Mouse (Mus musculus): ENCODE measurements around the gene Nadk. TPM values are rescaled to one million over a fixed set of nuclear protein-coding genes. Genes with fewer than 3 reads are reported as not detected.
A peak's percentile ranks its signal among the peaks of the same experiment; 100 is the strongest.

The Nadk gene
- total RNA-seq, 2 experiments from 2014 or later, result 27.6 to 42.3 TPM

DNA sequence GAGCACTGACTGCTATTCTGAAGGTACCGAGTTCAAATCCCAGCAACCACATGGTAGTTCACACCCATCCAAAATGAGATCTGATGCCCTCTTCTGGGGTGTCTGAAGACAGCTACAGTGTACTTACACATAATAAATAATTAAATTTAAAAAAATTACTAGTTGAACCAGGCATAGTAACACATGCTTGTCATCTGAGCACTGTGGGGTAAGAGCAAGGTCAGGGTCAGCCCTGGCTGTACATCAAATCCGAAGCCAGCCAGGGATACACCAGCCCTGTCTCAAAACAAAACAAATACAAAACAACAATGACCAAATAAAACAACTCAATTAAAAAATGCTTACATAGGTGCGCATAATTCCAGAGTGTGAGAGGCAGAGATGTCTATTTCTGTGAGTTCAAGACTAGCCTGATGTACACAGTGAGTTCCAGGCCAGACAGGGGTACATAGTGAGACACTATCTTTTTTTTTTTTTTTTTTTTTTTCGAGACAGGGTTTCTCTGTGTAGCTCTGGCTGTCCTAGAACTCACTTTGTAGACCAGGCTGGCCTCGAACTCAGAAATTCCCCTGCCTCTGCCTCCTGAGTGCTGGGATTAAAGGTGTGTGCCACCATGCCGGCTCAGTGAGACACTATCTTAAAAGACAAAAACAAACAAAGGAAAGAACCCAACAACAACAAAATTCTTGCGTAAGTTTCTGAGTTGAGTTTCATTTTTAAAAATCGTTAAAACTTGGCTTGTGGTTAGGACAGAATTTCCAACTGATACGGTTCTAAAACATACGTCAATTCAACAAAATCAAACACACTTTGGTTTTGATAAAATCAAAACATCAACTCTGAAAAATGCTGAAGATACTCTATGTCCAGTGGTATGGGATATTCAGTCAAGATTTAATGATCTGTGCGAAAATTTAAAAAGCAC is 38.0 kb downstream of the Nadk start:
- ATAC-seq (replicated peaks; ENCODE audit: low FRiP score, poor library complexity, severe bottlenecking), result no peak

DNA sequence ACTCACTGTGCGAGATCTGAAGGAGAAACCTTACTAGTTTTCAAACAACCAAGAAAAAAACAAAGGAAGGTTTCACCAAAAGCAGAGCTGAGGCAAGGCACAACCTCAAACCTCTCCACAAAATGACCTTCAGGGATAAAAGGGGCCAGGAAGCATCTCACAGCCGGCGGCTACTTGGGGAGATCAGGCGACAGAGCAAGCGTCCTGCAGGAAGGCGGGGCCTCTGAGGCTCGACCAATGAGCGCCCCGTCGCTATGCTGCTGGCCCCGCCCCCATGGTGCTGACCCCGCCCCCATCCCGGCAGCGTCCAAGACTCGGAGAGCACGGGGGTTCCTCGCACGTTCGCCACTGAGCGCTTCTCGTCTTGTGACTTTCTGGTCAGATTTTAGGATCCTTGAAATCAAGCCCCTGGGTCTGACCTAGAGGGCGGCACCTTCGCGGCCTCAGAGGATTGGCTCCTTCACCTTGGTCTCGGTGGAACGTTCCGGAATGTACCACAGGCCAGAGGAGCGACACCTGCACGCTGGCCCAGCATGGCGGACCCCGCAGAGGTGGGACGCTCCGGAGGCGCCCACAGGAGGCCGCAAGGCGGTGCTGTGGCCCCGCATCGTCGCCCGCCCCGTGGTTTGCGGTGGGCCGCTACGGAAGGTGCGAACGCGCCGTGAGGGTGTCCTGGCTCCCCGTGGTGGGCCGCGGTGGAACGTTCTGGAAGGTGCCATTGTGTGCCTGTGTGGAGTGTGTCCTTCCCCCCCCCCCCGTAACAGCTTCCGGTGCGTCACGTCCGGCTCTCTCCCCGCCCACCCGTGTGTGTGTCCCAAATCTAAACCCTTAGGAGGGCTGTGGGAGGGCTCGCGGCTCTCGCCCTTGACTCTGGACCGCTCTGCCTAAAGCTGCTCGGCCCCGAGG is 39.2 kb downstream of the Nadk start, which contains the start of gene Slc35e2:
Slc35e2 (plus strand) TSS at position 326 of the 906 bp plus-strand sequence.
- peak; percentile 89 for ATAC-seq (replicated peaks; ENCODE audit: low FRiP score, poor library complexity, severe bottlenecking)

DNA sequence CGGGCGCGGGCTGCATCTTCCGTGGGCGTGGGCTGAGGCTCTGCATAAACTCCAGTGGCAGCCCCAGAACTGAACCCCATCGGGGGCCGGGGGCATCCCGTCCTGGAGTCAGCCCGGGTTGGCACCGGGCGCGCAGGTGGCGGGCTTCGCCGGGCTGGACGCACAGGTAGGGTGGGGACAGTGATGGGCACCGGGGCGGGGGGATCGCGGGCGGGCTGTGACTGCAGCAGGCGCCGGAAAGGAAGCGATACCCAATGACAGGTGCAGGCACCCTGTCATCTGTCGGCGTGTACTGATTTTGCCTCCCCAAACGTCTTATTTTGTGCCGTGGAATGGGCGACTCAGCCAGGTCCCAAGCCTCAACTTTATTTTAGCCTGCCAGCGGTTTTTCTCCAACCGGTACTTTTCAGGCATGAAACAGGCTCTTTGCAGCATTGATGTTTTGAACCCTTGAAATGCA is 39.8 kb downstream of the Nadk start:
- ATAC-seq (replicated peaks; ENCODE audit: low FRiP score, poor library complexity, severe bottlenecking), result no peak

DNA sequence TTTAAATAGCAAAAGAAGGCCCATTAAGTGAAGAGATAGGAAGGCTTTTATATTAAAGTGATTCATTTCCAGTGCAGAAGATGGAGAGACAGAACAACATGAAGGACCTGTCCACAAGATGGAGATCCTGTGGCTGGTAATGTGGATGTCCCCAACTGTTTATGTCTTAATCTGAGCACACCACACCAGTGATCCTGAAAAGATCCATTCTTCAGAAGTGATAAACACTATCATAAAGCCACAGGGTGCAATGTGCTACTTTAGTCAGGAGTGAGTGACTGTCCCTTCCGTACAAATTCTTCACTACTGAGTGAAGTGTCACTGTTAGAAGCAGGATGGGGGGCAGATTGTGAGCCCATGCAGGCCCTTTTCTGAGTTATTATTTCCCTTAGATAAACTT is 40.6 kb downstream of the Nadk start:
- ATAC-seq (replicated peaks; ENCODE audit: low FRiP score, poor library complexity, severe bottlenecking), result no peak

DNA sequence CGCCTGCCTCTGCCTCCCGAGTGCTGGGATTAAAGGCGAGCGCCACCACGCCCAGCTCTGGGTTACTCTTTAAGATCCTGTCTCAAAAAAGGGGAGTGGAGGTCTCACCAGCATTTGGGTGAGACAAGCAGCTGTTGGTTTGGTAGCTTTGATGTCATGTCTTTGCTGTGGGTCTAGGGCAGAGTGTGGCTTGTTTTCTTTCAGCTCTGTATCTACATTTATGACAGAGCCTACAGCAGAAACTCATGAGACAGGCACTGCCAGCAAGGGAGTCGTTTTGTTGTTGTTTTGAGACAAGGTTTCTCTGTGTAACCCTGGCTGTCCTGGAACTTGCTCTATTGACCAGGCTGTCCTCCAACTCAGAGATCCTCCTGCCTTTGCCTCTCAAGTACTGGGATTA is 41.6 kb downstream of the Nadk start:
- no peak for ATAC-seq (replicated peaks; ENCODE audit: low FRiP score, poor library complexity, severe bottlenecking)

DNA sequence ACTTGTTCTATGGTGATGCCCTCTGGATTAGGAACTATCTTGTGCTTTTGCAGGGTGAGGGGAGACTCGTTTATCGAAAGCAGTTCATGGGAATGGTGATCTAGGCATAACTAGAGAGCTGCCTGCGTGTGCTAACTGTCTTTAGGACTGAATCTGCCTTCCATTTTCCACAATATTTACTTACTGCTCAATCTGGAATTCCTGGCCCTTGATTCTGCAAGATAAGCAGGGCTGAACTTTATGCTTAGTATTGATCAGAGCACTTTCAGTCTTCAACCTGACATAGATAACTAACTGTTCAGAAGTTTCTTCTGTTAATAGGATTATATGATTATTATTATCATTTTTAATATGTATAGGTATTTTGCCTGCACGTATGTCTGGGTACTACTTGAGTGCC is 43.0 kb downstream of the Nadk start:
- ATAC-seq (replicated peaks; ENCODE audit: low FRiP score, poor library complexity, severe bottlenecking), result no peak

DNA sequence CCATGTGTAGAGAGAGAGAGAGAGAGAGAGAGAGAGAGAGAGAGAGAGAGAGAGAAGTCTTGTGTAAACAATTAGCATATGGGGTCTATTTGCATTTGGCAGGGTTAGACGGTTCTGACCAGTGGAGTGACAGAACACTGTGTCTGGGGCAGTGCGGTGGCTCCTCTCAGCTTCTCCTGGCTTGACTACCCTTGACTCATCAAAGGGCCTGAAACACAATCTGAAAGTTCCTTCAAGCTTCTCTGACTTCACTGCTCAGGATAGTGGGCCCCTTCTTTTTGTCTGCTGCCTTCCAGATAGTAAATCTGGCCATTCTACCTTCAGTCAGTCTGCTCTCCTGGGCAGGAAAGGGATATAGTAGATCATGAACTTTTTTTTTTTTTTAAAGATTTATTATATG is 44.6 kb downstream of the Nadk start:
- no peak for ATAC-seq (replicated peaks; ENCODE audit: low FRiP score, poor library complexity, severe bottlenecking)

DNA sequence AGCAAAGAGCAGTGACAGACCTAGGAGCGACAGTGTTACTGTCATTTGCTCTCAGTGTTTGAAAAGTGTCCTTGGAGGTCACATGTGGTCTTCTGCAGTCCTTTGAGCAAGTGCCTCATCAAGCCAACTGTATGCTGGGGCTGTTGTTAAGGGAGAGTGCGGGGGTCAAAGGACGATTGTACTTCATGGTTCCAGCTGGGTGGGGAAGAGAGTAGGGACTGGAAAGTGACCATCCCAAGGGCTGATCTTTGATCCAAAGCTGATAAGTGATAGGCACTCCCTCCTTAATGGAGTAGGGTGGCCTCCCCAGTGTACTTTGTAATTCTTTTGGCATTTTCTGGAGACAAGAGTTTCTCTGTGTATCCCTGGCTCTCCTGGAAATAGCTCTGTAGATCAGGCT is 49.7 kb downstream of the Nadk start:
- no peak for ATAC-seq (replicated peaks; ENCODE audit: low FRiP score, poor library complexity, severe bottlenecking)

DNA sequence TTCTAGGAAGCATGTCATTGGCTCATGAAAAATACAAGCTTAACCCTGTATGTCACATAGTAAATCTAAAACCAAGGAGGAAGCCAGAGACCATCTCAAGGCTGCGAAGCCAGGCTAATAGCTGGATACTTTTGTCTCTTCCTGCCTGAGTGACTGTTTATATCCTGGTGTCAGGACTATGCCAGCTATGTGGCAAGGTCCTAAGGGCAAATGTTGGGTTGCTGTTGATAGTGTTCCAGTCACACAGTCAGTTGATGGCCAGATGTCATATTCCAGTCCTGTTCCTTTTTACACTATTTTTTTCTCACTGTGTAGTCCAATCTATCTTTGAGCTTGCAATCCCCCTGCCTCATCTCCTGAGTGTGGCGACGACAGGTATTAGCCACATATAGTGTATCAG is 51.1 kb downstream of the Nadk start:
- no peak for ATAC-seq (replicated peaks; ENCODE audit: low FRiP score, poor library complexity, severe bottlenecking)

DNA sequence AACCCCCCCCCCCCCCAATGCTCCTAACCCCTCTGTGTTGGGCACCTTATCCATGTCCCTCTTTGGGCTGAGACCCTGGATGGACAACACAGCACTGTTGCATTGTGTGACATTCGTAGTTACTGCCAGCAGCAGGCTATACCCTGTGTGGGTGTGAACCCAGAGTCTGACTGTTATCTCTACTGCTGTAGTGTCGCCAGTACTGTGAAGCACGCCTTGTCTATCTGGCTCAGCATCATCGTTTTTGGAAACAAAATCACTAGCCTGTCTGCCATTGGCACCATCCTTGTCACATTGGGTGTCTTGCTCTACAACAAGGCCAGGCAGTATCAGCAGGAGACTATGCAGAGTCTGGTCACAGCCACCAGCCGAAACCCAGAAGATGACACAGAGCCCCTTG is 56.1 kb downstream of the Nadk start:
- peak; percentile 44; the same call in 1 of the 2 replicates for ATAC-seq (replicated peaks; ENCODE audit: low FRiP score, poor library complexity, severe bottlenecking)

DNA sequence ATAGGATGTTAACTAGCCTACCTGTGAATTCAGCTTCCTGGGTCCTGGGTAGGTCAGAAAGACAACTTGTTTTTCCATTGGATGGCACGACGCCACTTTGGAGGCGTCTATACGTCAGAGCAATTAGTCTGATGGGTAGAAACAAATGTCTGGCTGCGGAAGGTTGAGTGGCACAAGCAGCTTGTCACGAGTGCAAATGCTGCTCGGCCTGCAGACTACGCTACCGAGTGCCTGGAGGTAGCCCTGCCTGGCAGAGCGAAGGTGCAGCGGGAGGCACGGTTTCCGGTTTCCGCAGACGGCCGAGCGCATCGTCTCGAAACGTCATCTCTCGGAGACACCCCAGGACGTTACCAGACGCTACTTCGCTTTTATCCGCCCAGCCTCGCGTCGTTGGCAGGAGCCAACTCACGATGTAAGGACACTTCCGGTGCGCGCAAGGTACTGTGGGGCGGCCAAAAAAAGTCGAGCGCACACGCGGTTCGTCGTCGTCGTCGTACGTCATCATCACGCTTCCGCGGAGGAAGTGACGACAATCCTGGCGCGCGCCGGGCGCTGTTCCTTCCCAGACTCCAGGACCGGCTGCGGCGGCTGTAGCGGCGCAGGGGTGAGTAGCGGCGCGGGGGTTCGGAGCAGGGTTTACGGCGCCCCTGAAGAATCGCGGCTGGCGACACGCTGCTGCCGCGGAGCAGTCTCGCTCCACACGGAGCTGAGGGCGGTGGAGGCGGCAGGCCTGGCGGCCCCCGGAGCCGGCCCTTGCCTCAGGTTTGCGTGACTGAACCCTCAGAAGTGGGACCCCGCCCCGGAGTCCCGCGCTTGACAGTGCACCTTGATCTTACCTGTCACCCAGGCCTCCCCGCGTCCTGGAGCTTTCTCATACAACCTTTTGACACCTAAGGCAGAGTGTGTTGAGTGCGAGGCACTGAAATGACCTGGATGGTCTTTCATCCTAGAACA is 62.4 kb downstream of the Nadk start, which contains the start of gene Cdk11b:
Cdk11b (plus strand) TSS at position 517 of the 954 bp plus-strand sequence.
- peak; percentile 98 for ATAC-seq (replicated peaks; ENCODE audit: low FRiP score, poor library complexity, severe bottlenecking)

DNA sequence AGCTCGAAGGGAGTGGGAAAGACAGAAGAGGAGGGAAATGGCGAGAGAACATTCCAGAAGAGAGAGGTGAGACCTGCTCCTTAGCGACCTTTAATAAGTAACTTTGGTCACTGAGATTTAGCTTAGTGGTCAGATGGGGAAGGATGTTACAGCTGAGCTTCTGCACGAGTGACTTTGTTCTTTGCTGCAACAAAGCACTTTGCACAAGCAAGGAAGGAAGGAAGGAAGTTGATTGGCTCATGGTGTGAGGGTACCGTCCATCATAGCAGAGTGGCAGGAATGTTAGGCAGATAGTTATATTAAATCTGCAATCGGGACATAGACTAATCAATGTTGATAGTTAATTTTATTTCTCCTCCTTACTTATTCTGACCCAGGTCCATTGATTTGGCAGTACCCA is 68.1 kb downstream of the Nadk start:
- no peak for ATAC-seq (replicated peaks; ENCODE audit: low FRiP score, poor library complexity, severe bottlenecking)

DNA sequence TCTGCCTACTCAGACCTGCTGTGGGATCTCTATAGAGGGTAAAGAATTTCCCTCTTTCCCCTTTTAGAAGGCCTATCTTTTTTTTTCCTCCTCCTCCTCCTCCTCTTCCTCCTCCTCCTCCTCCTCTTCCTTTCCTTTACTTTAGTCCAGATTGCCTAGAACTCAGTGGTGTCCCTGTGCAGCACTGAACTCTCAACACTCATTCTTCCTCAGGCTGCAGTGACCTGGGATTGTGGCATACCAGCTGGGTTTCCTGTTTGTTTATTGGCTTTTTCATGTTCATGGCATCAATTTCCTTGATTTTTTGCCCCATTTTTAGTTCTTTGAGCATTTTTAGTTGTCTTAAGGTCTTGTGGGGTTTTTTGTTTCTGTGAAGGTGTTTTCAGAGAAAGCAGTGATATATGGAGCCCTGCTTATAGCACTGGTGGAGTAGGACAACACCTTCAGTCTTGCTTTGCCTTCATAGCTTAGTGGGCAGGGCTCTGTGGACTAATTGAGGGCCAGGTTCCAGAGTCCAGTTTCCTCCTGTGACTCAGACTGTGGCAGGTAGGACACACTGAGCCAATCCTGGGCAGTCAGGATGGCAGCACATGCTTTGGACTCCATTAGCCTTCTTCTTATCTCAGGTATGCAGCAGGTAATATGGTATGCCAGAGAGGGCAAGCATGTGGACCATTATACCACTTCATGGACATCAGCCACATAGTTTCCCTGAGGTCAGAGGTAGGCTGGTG is 73.8 kb downstream of the Nadk start:
- ATAC-seq (replicated peaks; ENCODE audit: low FRiP score, poor library complexity, severe bottlenecking), result no peak

Other genes starting within 250 kb of the Nadk start
- gene Prkcz, start 201.0 kb upstream of the Nadk start, total RNA-seq (2015; ENCODE audit: low replicate concordance), result 1.9 TPM in 1 of 2 replicates, not detected in the other
- gene Prkcz, start 201.0 kb upstream of the Nadk start, total RNA-seq (2017; ENCODE audit: low replicate concordance), result not detected in 2 replicates
- not detected in 2 replicates for gene Gabrd, start 164.3 kb upstream of the Nadk start, total RNA-seq (2015; ENCODE audit: low replicate concordance)
- gene Gabrd, start 164.3 kb upstream of the Nadk start, total RNA-seq (2017; ENCODE audit: low replicate concordance), result not detected in 2 replicates
- not detected in 2 replicates for gene Cfap74, start 153.2 kb upstream of the Nadk start, total RNA-seq (2015; ENCODE audit: low replicate concordance)
- 0.56 TPM in 1 of 2 replicates, not detected in the other for gene Cfap74, start 153.2 kb upstream of the Nadk start, total RNA-seq (2017; ENCODE audit: low replicate concordance)
- not detected in 2 replicates for gene Tmem52, start 93.3 kb upstream of the Nadk start, total RNA-seq (2015; ENCODE audit: low replicate concordance)
- gene Tmem52, start 93.3 kb upstream of the Nadk start, total RNA-seq (2017; ENCODE audit: low replicate concordance), result not detected in 2 replicates
- gene Gnb1, start 71.0 kb upstream of the Nadk start, total RNA-seq (2015; ENCODE audit: low replicate concordance), result 42.4 and 62.8 TPM in 2 replicates
- 18.8 and 34.2 TPM in 2 replicates for gene Gnb1, start 71.0 kb upstream of the Nadk start, total RNA-seq (2017; ENCODE audit: low replicate concordance)
- gene Slc35e2, start 39.0 kb downstream of the Nadk start, total RNA-seq (2015; ENCODE audit: low replicate concordance), result 10.4 and 13.8 TPM in 2 replicates
- gene Slc35e2, start 39.0 kb downstream of the Nadk start, total RNA-seq (2017; ENCODE audit: low replicate concordance), result 7.6 and 13.2 TPM in 2 replicates
- gene Cdk11b, start 62.5 kb downstream of the Nadk start, total RNA-seq (2015; ENCODE audit: low replicate concordance), result 23.0 and 24.8 TPM in 2 replicates
- 20.7 and 51.7 TPM in 2 replicates for gene Cdk11b, start 62.5 kb downstream of the Nadk start, total RNA-seq (2017; ENCODE audit: low replicate concordance)
- gene Gm10563, start 83.0 kb downstream of the Nadk start, total RNA-seq (2015; ENCODE audit: low replicate concordance), result not detected in 2 replicates
- not detected in 2 replicates for gene Gm10563, start 83.0 kb downstream of the Nadk start, total RNA-seq (2017; ENCODE audit: low replicate concordance)
- 1.9 TPM in 1 of 2 replicates, not detected in the other for gene Mmp23, start 91.0 kb downstream of the Nadk start, total RNA-seq (2015; ENCODE audit: low replicate concordance)
- not detected in 2 replicates for gene Mmp23, start 91.0 kb downstream of the Nadk start, total RNA-seq (2017; ENCODE audit: low replicate concordance)
- 0.77 and 0.84 TPM in 2 replicates for gene Mib2, start 106.8 kb downstream of the Nadk start, total RNA-seq (2015; ENCODE audit: low replicate concordance)
- 2.1 and 3.2 TPM in 2 replicates for gene Mib2, start 106.8 kb downstream of the Nadk start, total RNA-seq (2017; ENCODE audit: low replicate concordance)
- not detected in 2 replicates for gene Fndc10, start 132.0 kb downstream of the Nadk start, total RNA-seq (2015; ENCODE audit: low replicate concordance)
- gene Fndc10, start 132.0 kb downstream of the Nadk start, total RNA-seq (2017; ENCODE audit: low replicate concordance), result 0.09 TPM in 1 of 2 replicates, not detected in the other
- 35.9 and 37.1 TPM in 2 replicates for gene Ssu72, start 142.4 kb downstream of the Nadk start, total RNA-seq (2015; ENCODE audit: low replicate concordance)
- 28.3 and 43.4 TPM in 2 replicates for gene Ssu72, start 142.4 kb downstream of the Nadk start, total RNA-seq (2017; ENCODE audit: low replicate concordance)
- gene Tmem240, start 172.4 kb downstream of the Nadk start, total RNA-seq (2015; ENCODE audit: low replicate concordance), result 0.19 TPM in 1 of 2 replicates, not detected in the other
- gene Tmem240, start 172.4 kb downstream of the Nadk start, total RNA-seq (2017; ENCODE audit: low replicate concordance), result not detected in 2 replicates
- gene Atad3a, start 198.7 kb downstream of the Nadk start, total RNA-seq (2015; ENCODE audit: low replicate concordance), result 4.6 and 14.0 TPM in 2 replicates
- 11.9 and 17.4 TPM in 2 replicates for gene Atad3a, start 198.7 kb downstream of the Nadk start, total RNA-seq (2017; ENCODE audit: low replicate concordance)
- not detected in 2 replicates for gene Vwa1, start 212.3 kb downstream of the Nadk start, total RNA-seq (2015; ENCODE audit: low replicate concordance)
- gene Vwa1, start 212.3 kb downstream of the Nadk start, total RNA-seq (2017; ENCODE audit: low replicate concordance), result not detected in 2 replicates
- gene Tmem88b, start 223.5 kb downstream of the Nadk start, total RNA-seq (2015; ENCODE audit: low replicate concordance), result 1.3 TPM in 1 of 2 replicates, not detected in the other
- gene Tmem88b, start 223.5 kb downstream of the Nadk start, total RNA-seq (2017; ENCODE audit: low replicate concordance), result 0.42 and 1.3 TPM in 2 replicates
- gene Ankrd65, start 228.1 kb downstream of the Nadk start, total RNA-seq (2015; ENCODE audit: low replicate concordance), result 2.5 TPM in 1 of 2 replicates, not detected in the other
- gene Ankrd65, start 228.1 kb downstream of the Nadk start, total RNA-seq (2017; ENCODE audit: low replicate concordance), result 1.7 and 4.3 TPM in 2 replicates
- gene Mrpl20, start 240.5 kb downstream of the Nadk start, total RNA-seq (2015; ENCODE audit: low replicate concordance), result 33.0 and 33.8 TPM in 2 replicates
- 18.9 and 45.0 TPM in 2 replicates for gene Mrpl20, start 240.5 kb downstream of the Nadk start, total RNA-seq (2017; ENCODE audit: low replicate concordance)

Measured in erythroblast, adult 5-6 weeks (primary cell).